Mouse (Mus musculus) forebrain, embryonic 15.5 days (tissue): ENCODE data around the gene Papss1. TPM values are rescaled to one million over a fixed set of nuclear protein-coding genes. Genes with fewer than 3 reads are reported as not detected.

Experiments
- ATAC-seq: fragments of 200-750 bp; cut with Nextera tagmentation; replicated peaks from 2 replicates; pipeline ENCODE4 v1.8.0; 2017; ENCODE audit warnings: mild to moderate bottlenecking, moderate TSS enrichment, moderate library complexity
- H3K27ac ChIP-seq: fragments of 300-500 bp; sonication (generic); replicated peaks from 2 replicates; pipeline ENCODE4 v1.5.1; 2015; ENCODE audit warnings: mild to moderate bottlenecking, inconsistent platforms
- H3K27me3 ChIP-seq: fragments of 300-500 bp; sonication (generic); 2 replicates; pipeline ENCODE4 v1.6.1; 2015; ENCODE audit warnings: inconsistent platforms
- H3K36me3 ChIP-seq: fragments of 300-500 bp; sonication (generic); 2 replicates; pipeline ENCODE4 v1.6.1; 2015; ENCODE audit warnings: mild to moderate bottlenecking, inconsistent platforms
- H3K4me1 ChIP-seq: fragments of 300-500 bp; sonication (generic); 2 replicates; pipeline ENCODE4 v1.6.1; 2015; ENCODE audit warnings: inconsistent platforms
- H3K4me2 ChIP-seq: fragments of 300-500 bp; sonication (generic); replicated peaks from 2 replicates; pipeline ENCODE4 v1.6.1; 2015; ENCODE audit warnings: mild to moderate bottlenecking, inconsistent platforms
- H3K4me3 ChIP-seq: fragments of 300-500 bp; sonication (generic); 2 replicates; pipeline ENCODE4 v1.5.1; 2015; ENCODE audit warnings: mild to moderate bottlenecking, inconsistent platforms
- H3K9ac ChIP-seq: fragments of 300-500 bp; sonication (generic); replicated peaks from 2 replicates; pipeline ENCODE4 v1.6.1; 2015; ENCODE audit warnings: mild to moderate bottlenecking, inconsistent platforms
- H3K9me3 ChIP-seq: fragments of 300-500 bp; sonication (generic); 2 replicates; pipeline ENCODE4 v1.6.1; 2016; ENCODE audit warnings: inconsistent platforms
- WGBS: fragments of 180-500 bp; shearing (Covaris S2); methylation state at CpG from one replicate; pipeline ENCODE4 v1.1.7; 2015; ENCODE audit warnings: mixed read lengths; 5-methylcytosine and 5-hydroxymethylcytosine counted together
- polyA plus RNA-seq: library from polyadenylated mRNA; unstranded; fragments of >200 nt; fragmentation: Nextera tagmentation; extraction: Ambion mirVana; gene quantifications from 2 replicates; pipeline ENCODE4 v1.2.1, GENCODE M21; 2015

Gene Papss1
- polyA plus RNA-seq, 1 experiment from 2014 or later = 126 TPM

GRCm38 (mm10) chr3:131623208-131623607 lies 58.6 kb downstream of the Papss1 start:
- H3K36me3 ChIP-seq = peaks cover 19% of the 10 kb centered on the region
- H3K9me3 ChIP-seq = no peaks in the 10 kb centered on the region
- no peak overlapping the region for H3K9ac ChIP-seq
- 92% methylated on average over 1 of the region's 1 CpGs for WGBS
- no peaks in the 10 kb centered on the region for H3K27me3 ChIP-seq
- H3K4me2 ChIP-seq = no peak overlapping the region
- no peaks in the 10 kb centered on the region for H3K4me1 ChIP-seq
- H3K27ac ChIP-seq = no peak overlapping the region
- H3K4me3 ChIP-seq = no peak overlapping the region
- ATAC-seq = no peak

GRCm38 (mm10) chr3:131624063-131624462 lies 59.5 kb downstream of the Papss1 start:
- H3K9ac ChIP-seq = no peak overlapping the region
- H3K4me1 ChIP-seq = no peaks in the 10 kb centered on the region
- H3K27ac ChIP-seq = no peak overlapping the region
- no peak for ATAC-seq
- no peak overlapping the region for H3K4me2 ChIP-seq
- 95% methylated on average over 9 of the region's 9 CpGs for WGBS
- peaks cover 11% of the 10 kb centered on the region for H3K36me3 ChIP-seq
- H3K4me3 ChIP-seq = no peak overlapping the region
- no peaks in the 10 kb centered on the region for H3K9me3 ChIP-seq
- no peaks in the 10 kb centered on the region for H3K27me3 ChIP-seq

GRCm38 (mm10) chr3:131627476-131627875 lies 62.9 kb downstream of the Papss1 start:
- Histone ChIP-seq H3K9ac (no peak overlapping the region), H3K4me3 (no peak overlapping the region), H3K27ac (no peak overlapping the region), H3K9me3 (no peaks in the 10 kb centered on the region), H3K4me2 (no peak overlapping the region), H3K27me3 (no peaks in the 10 kb centered on the region), H3K36me3 (peaks cover 11% of the 10 kb centered on the region; the same call in 1 of the 2 replicates), H3K4me1 (no peaks in the 10 kb centered on the region)
- 84% methylated on average over 4 of the region's 4 CpGs for WGBS
- ATAC-seq = no peak

GRCm38 (mm10) chr3:131628265-131628664 lies 63.7 kb downstream of the Papss1 start:
- ATAC-seq = no peak
- H3K9me3 ChIP-seq = no peaks in the 10 kb centered on the region
- no peak overlapping the region for H3K9ac ChIP-seq
- no peaks in the 10 kb centered on the region for H3K4me1 ChIP-seq
- WGBS = 44% methylated on average over 5 of the region's 5 CpGs
- no peak overlapping the region for H3K4me3 ChIP-seq
- no peak overlapping the region for H3K4me2 ChIP-seq
- peaks cover 17% of the 10 kb centered on the region for H3K36me3 ChIP-seq
- H3K27ac ChIP-seq = no peak overlapping the region
- no peaks in the 10 kb centered on the region for H3K27me3 ChIP-seq

- 84% methylated on average over 3 of the region's 3 CpGs for WGBS
- Histone ChIP-seq H3K27ac (no peak overlapping the region), H3K4me2 (no peak overlapping the region), H3K27me3 (no peaks in the 10 kb centered on the region), H3K4me3 (no peak overlapping the region), H3K9me3 (no peaks in the 10 kb centered on the region), H3K9ac (no peak overlapping the region), H3K36me3 (peaks cover 15% of the 10 kb centered on the region), H3K4me1 (no peaks in the 10 kb centered on the region)
- ATAC-seq = no peak
These were observed 64.4 kb downstream of the Papss1 start for GRCm38 (mm10) chr3:131628931-131629330.

- no peak overlapping the region for H3K9ac ChIP-seq
- no peak overlapping the region for H3K4me3 ChIP-seq
- 81% methylated on average over 11 of the region's 11 CpGs for WGBS
- peak; percentile 43 for ATAC-seq
- H3K36me3 ChIP-seq = peaks cover 13% of the 10 kb centered on the region
- no peaks in the 10 kb centered on the region for H3K9me3 ChIP-seq
- H3K27ac ChIP-seq = no peak overlapping the region
- H3K27me3 ChIP-seq = no peaks in the 10 kb centered on the region
- H3K4me1 ChIP-seq = no peaks in the 10 kb centered on the region
- no peak overlapping the region for H3K4me2 ChIP-seq
These were observed 66.1 kb downstream of the Papss1 start for GRCm38 (mm10) chr3:131630407-131631317.

- peak; percentile 42 for ATAC-seq
- 81% methylated on average over 16 of the region's 16 CpGs for WGBS
- H3K4me2 ChIP-seq = no peak overlapping the region
- H3K4me1 ChIP-seq = no peaks in the 10 kb centered on the region
- no peaks in the 10 kb centered on the region for H3K9me3 ChIP-seq
- H3K27ac ChIP-seq = no peak overlapping the region
- H3K27me3 ChIP-seq = no peaks in the 10 kb centered on the region
- no peak overlapping the region for H3K9ac ChIP-seq
- peaks cover 13% of the 10 kb centered on the region for H3K36me3 ChIP-seq
- H3K4me3 ChIP-seq = no peak overlapping the region
These were observed 66.8 kb downstream of the Papss1 start for GRCm38 (mm10) chr3:131631318-131631870.

GRCm38 (mm10) chr3:131634091-131634490 lies 69.5 kb downstream of the Papss1 start:
- 89% methylated on average over 2 of the region's 2 CpGs for WGBS
- Histone ChIP-seq H3K27me3 (no peaks in the 10 kb centered on the region), H3K9me3 (no peaks in the 10 kb centered on the region), H3K4me2 (no peak overlapping the region), H3K36me3 (peaks cover 13% of the 10 kb centered on the region), H3K9ac (no peak overlapping the region), H3K4me1 (peaks cover 3% of the 10 kb centered on the region; the same call in 1 of the 2 replicates), H3K4me3 (no peak overlapping the region), H3K27ac (no peak overlapping the region)
- no peak for ATAC-seq

GRCm38 (mm10) chr3:131636126-131636525 lies 71.6 kb downstream of the Papss1 start:
- no peaks in the 10 kb centered on the region for H3K9me3 ChIP-seq
- H3K27ac ChIP-seq = no peak overlapping the region
- no peaks in the 10 kb centered on the region for H3K27me3 ChIP-seq
- H3K4me2 ChIP-seq = no peak overlapping the region
- no peak for ATAC-seq
- H3K36me3 ChIP-seq = peaks cover 13% of the 10 kb centered on the region
- H3K4me3 ChIP-seq = no peak overlapping the region
- peaks cover 3% of the 10 kb centered on the region; the same call in 1 of the 2 replicates for H3K4me1 ChIP-seq
- H3K9ac ChIP-seq = no peak overlapping the region
- 45% methylated on average over 5 of the region's 5 CpGs for WGBS

- Histone ChIP-seq H3K4me1 (peaks cover 3% of the 10 kb centered on the region; the same call in 1 of the 2 replicates), H3K27me3 (no peaks in the 10 kb centered on the region), H3K4me3 (no peak overlapping the region), H3K9ac (no peak overlapping the region), H3K9me3 (no peaks in the 10 kb centered on the region), H3K36me3 (peaks cover 12% of the 10 kb centered on the region), H3K27ac (no peak overlapping the region), H3K4me2 (no peak overlapping the region)
- 87% methylated on average over 3 of the region's 3 CpGs for WGBS
- 0 out of 2 replicates have a peak, but pooled peaks have one; percentile 38 for ATAC-seq
These were observed 72.4 kb downstream of the Papss1 start for GRCm38 (mm10) chr3:131637008-131637407.

GRCm38 (mm10) chr3:131637664-131638063 lies 73.1 kb downstream of the Papss1 start:
- Histone ChIP-seq H3K27ac (no peak overlapping the region), H3K27me3 (no peaks in the 10 kb centered on the region), H3K4me3 (no peak overlapping the region), H3K4me1 (peaks cover 3% of the 10 kb centered on the region; the same call in 1 of the 2 replicates), H3K9ac (no peak overlapping the region), H3K9me3 (no peaks in the 10 kb centered on the region), H3K4me2 (no peak overlapping the region), H3K36me3 (peaks cover 9% of the 10 kb centered on the region; the same call in 1 of the 2 replicates)
- ATAC-seq = no peak
- WGBS = 16% methylated on average over 10 of the region's 10 CpGs

- Histone ChIP-seq H3K4me1 (peaks cover 3% of the 10 kb centered on the region; the same call in 1 of the 2 replicates), H3K4me2 (no peak overlapping the region), H3K4me3 (no peak overlapping the region), H3K9me3 (no peaks in the 10 kb centered on the region), H3K9ac (no peak overlapping the region), H3K36me3 (peaks cover 6% of the 10 kb centered on the region; the same call in 1 of the 2 replicates), H3K27me3 (no peaks in the 10 kb centered on the region), H3K27ac (no peak overlapping the region)
- 70% methylated on average over 7 of the region's 7 CpGs for WGBS
- no peak for ATAC-seq
These were observed 73.6 kb downstream of the Papss1 start for GRCm38 (mm10) chr3:131638216-131638615.
